In genomic region chr17:34139416-34139815, GRCm38 (mm10) we compare ENCODE assay signal across 8 mouse cellular contexts. TPM values are rescaled to one million over a fixed set of nuclear protein-coding genes. Genes with fewer than 3 reads are reported as not detected.
A peak's percentile ranks its signal among the peaks of the same experiment; 100 is the strongest.
DNase-seq lines count a peak whose midpoint lies in the region; ATAC-seq and TF ChIP-seq lines count a peak whose summit lies in the region.

No protein-coding gene starts in this region.

- intact Hi-C loops in gastrocnemius, postnatal 36 days (cut with DNase I) = no loop called here

- H3K9me3 ChIP-seq in embryonic facial prominence, embryonic 14.5 days (ENCODE audit: control insufficient read depth, low read length) = no peaks in the 10 kb centered on the region
- H3K9me3 ChIP-seq in hindbrain, postnatal 0 days (ENCODE audit: low read length) = no peaks in the 10 kb centered on the region
- no peaks in the 10 kb centered on the region for H3K9me3 ChIP-seq in liver, embryonic 16.5 days (replicated peaks; ENCODE audit: control insufficient read depth, low read length)

- WGBS in embryonic facial prominence, embryonic 14.5 days = under 1% methylated on average over 16 of the region's 16 CpGs
- WGBS in hindbrain, postnatal 0 days = 1% methylated on average over 16 of the region's 16 CpGs
- WGBS in liver, embryonic 16.5 days (ENCODE audit: insufficient replicate concordance) = 12% methylated on average over 16 of the region's 16 CpGs

- H3K27me3 ChIP-seq in embryonic facial prominence, embryonic 14.5 days (replicated peaks; ENCODE audit: control insufficient read depth, insufficient read depth, low read length) = peaks cover 27% of the 10 kb centered on the region
- H3K27me3 ChIP-seq in hindbrain, postnatal 0 days (ENCODE audit: insufficient read depth, low read length) = peaks cover 33% of the 10 kb centered on the region
- H3K27me3 ChIP-seq in liver, embryonic 16.5 days (ENCODE audit: control insufficient read depth, insufficient read depth, low read depth, low read length) = peaks cover 19% of the 10 kb centered on the region

- H3K9ac ChIP-seq in embryonic facial prominence, embryonic 14.5 days (ENCODE audit: low read depth, low read length) = peak overlapping the region; percentile 41; the same call in 1 of the 2 replicates
- H3K9ac ChIP-seq in hindbrain, postnatal 0 days (replicated peaks; ENCODE audit: low read length) = 0 out of 2 replicates have a peak overlapping the region, but pooled peaks have one; percentile 2
- H3K9ac ChIP-seq in liver, embryonic 16.5 days (ENCODE audit: low read depth, low read length) = 0 out of 2 replicates have a peak overlapping the region, but pooled peaks have one; percentile 22

- H3K36me3 ChIP-seq in embryonic facial prominence, embryonic 14.5 days (ENCODE audit: control insufficient read depth, insufficient read depth, low read length) = no peaks in the 10 kb centered on the region
- H3K36me3 ChIP-seq in hindbrain, postnatal 0 days (ENCODE audit: insufficient read depth, low read length) = no peaks in the 10 kb centered on the region
- H3K36me3 ChIP-seq in liver, embryonic 16.5 days (ENCODE audit: control insufficient read depth, insufficient read depth) = no peaks in the 10 kb centered on the region

- peak; percentile 48 for DNase-seq in gastrocnemius, adult 18-20 months (ENCODE audit: low spot score)
- DNase-seq in gastrocnemius, postnatal 36 days = no peak
- DNase-seq in embryonic facial prominence, embryonic 14.5 days (ENCODE audit: low spot score) = peak; percentile 64
- DNase-seq in hindbrain, postnatal 0 days (ENCODE audit: low spot score) = no peak
- peak; percentile 61 for DNase-seq in retina, embryonic 14.5 days (ENCODE audit: low spot score)
- DNase-seq in frontal cortex, postnatal 25 days (ENCODE audit: low spot score in 2 of 2) = no peak
- no peak for DNase-seq in frontal cortex, postnatal 14 days (ENCODE audit: low spot score in 2 of 2)

- peak overlapping the region; percentile 60 for H3K4me2 ChIP-seq in embryonic facial prominence, embryonic 14.5 days (ENCODE audit: low read depth, low read length)
- H3K4me2 ChIP-seq in hindbrain, postnatal 0 days (ENCODE audit: low read depth, low read length) = peak overlapping the region; percentile 49
- peak overlapping the region; percentile 53 for H3K4me2 ChIP-seq in liver, embryonic 16.5 days (ENCODE audit: low read depth, low read length)

- H3K4me1 ChIP-seq in embryonic facial prominence, embryonic 14.5 days (ENCODE audit: control insufficient read depth, insufficient read depth, low read length) = peaks cover 14% of the 10 kb centered on the region
- H3K4me1 ChIP-seq in hindbrain, postnatal 0 days (ENCODE audit: insufficient read depth, low read length) = peaks cover 4% of the 10 kb centered on the region; the same call in 1 of the 2 replicates
- H3K4me1 ChIP-seq in liver, embryonic 16.5 days (ENCODE audit: control insufficient read depth, low read depth, low read length) = peaks cover 7% of the 10 kb centered on the region

- no peak for TF ChIP-seq CTCF in hindbrain, postnatal 0 days (IDR thresholded peaks at IDR 0.05; ENCODE audit: low read depth)

- peak overlapping the region; percentile 36 for H3K4me3 ChIP-seq in embryonic facial prominence, embryonic 14.5 days (ENCODE audit: low read depth, low read length)
- H3K4me3 ChIP-seq in hindbrain, postnatal 0 days (ENCODE audit: low read length) = peak overlapping the region; percentile 10
- peak overlapping the region; percentile 25; the same call in 1 of the 2 replicates for H3K4me3 ChIP-seq in liver, embryonic 16.5 days (ENCODE audit: low read depth, low read length)

- ATAC-seq in embryonic facial prominence, embryonic 14.5 days (ENCODE audit: low read depth) = peak; percentile 24; the same call in 1 of the 2 replicates
- no peak for ATAC-seq in hindbrain, postnatal 0 days
- no peak for ATAC-seq in liver, embryonic 16.5 days (ENCODE audit: low read depth)

- no peak overlapping the region for H3K27ac ChIP-seq in embryonic facial prominence, embryonic 14.5 days (replicated peaks; ENCODE audit: low read depth, low read length)
- H3K27ac ChIP-seq in hindbrain, postnatal 0 days = no peak overlapping the region
- H3K27ac ChIP-seq in liver, embryonic 16.5 days (ENCODE audit: low read length) = no peak overlapping the region

RNA-seq across cellular contexts. Expression of gene H2-DMb2, which starts 3.7 kb away (rescaled TPM):
- under 1 TPM; 0.17 to 0.53 TPM for total RNA-seq in gastrocnemius, adult 18-20 months (2021)
- total RNA-seq in gastrocnemius, postnatal 36 days (2021) = under 1 TPM; 0.35 to 0.48 TPM
- polyA plus RNA-seq in embryonic facial prominence, embryonic 14.5 days (2014; fragmentation: Nextera tagmentation; extraction: Ambion mirVana) = 0.22 and 0.39 TPM in 2 replicates
- total RNA-seq in hindbrain, postnatal 0 days (2014; rRNA removed) = 0.16 TPM in 1 of 2 replicates, not detected in the other
- 0.58 and 0.59 TPM in 2 replicates for polyA plus RNA-seq in hindbrain, postnatal 0 days (2015; fragmentation: Nextera tagmentation; extraction: Ambion mirVana)
- 0.74 and 1.0 TPM in 2 replicates for polyA plus RNA-seq in liver, embryonic 16.5 days (2015; fragmentation: Nextera tagmentation; extraction: Ambion mirVana)

RNA-seq across cellular contexts. Expression of gene H2-DMb1, which starts 13.5 kb away (rescaled TPM):
- under 1 TPM; 0.16 to 0.78 TPM for total RNA-seq in gastrocnemius, adult 18-20 months (2021)
- 1 to 10 TPM in 1 of 2 experiments, under 1 TPM in 1; 0.71 to 1.2 TPM for total RNA-seq in gastrocnemius, postnatal 36 days (2021)
- polyA plus RNA-seq in embryonic facial prominence, embryonic 14.5 days (2014; fragmentation: Nextera tagmentation; extraction: Ambion mirVana) = 2.8 and 4.3 TPM in 2 replicates
- total RNA-seq in hindbrain, postnatal 0 days (2014; rRNA removed) = 1.8 and 3.0 TPM in 2 replicates
- 1.4 and 1.8 TPM in 2 replicates for polyA plus RNA-seq in hindbrain, postnatal 0 days (2015; fragmentation: Nextera tagmentation; extraction: Ambion mirVana)
- 1.3 and 1.5 TPM in 2 replicates for polyA plus RNA-seq in liver, embryonic 16.5 days (2015; fragmentation: Nextera tagmentation; extraction: Ambion mirVana)

RNA-seq across cellular contexts. Expression of gene Brd2, which starts 17.0 kb away (rescaled TPM):
- total RNA-seq in gastrocnemius, adult 18-20 months (2021) = 10 to 100 TPM; 71.6 to 77.3 TPM
- total RNA-seq in gastrocnemius, postnatal 36 days (2021) = 10 to 100 TPM; 63.2 to 74.1 TPM
- 103 and 105 TPM in 2 replicates for polyA plus RNA-seq in embryonic facial prominence, embryonic 14.5 days (2014; fragmentation: Nextera tagmentation; extraction: Ambion mirVana)
- total RNA-seq in hindbrain, postnatal 0 days (2014; rRNA removed) = 180 and 195 TPM in 2 replicates
- polyA plus RNA-seq in hindbrain, postnatal 0 days (2015; fragmentation: Nextera tagmentation; extraction: Ambion mirVana) = 101 and 108 TPM in 2 replicates
- polyA plus RNA-seq in liver, embryonic 16.5 days (2015; fragmentation: Nextera tagmentation; extraction: Ambion mirVana) = 32.0 and 35.8 TPM in 2 replicates

RNA-seq across cellular contexts. Expression of gene H2-DMa, which starts 20.1 kb away (rescaled TPM):
- total RNA-seq in gastrocnemius, adult 18-20 months (2021) = 1 to 10 TPM; 2.6 to 3.2 TPM
- 1 to 10 TPM; 3.6 to 4.9 TPM for total RNA-seq in gastrocnemius, postnatal 36 days (2021)
- polyA plus RNA-seq in embryonic facial prominence, embryonic 14.5 days (2014; fragmentation: Nextera tagmentation; extraction: Ambion mirVana) = 13.6 and 14.9 TPM in 2 replicates
- total RNA-seq in hindbrain, postnatal 0 days (2014; rRNA removed) = 30.9 and 31.3 TPM in 2 replicates
- polyA plus RNA-seq in hindbrain, postnatal 0 days (2015; fragmentation: Nextera tagmentation; extraction: Ambion mirVana) = 23.5 and 24.1 TPM in 2 replicates
- polyA plus RNA-seq in liver, embryonic 16.5 days (2015; fragmentation: Nextera tagmentation; extraction: Ambion mirVana) = 5.3 and 5.5 TPM in 2 replicates

RNA-seq across cellular contexts. Expression of gene H2-Oa, which starts 47.3 kb away (rescaled TPM):
- not detected for total RNA-seq in gastrocnemius, adult 18-20 months (2021)
- not detected for total RNA-seq in gastrocnemius, postnatal 36 days (2021)
- 0.36 and 0.76 TPM in 2 replicates for polyA plus RNA-seq in embryonic facial prominence, embryonic 14.5 days (2014; fragmentation: Nextera tagmentation; extraction: Ambion mirVana)
- total RNA-seq in hindbrain, postnatal 0 days (2014; rRNA removed) = not detected in 2 replicates
- 0.23 and 0.31 TPM in 2 replicates for polyA plus RNA-seq in hindbrain, postnatal 0 days (2015; fragmentation: Nextera tagmentation; extraction: Ambion mirVana)
- 0.43 and 0.57 TPM in 2 replicates for polyA plus RNA-seq in liver, embryonic 16.5 days (2015; fragmentation: Nextera tagmentation; extraction: Ambion mirVana)

Comparison
In these comparisons a context has a peak if more than half of its experiments do, and no peak if none do; other contexts are left out.
1. DNase-seq: peak in gastrocnemius, adult 18-20 months (single experiment), embryonic facial prominence, embryonic 14.5 days (single experiment) and retina, embryonic 14.5 days (single experiment); none in gastrocnemius, postnatal 36 days (0 of 2), hindbrain, postnatal 0 days (single experiment), frontal cortex, postnatal 25 days (0 of 2) and frontal cortex, postnatal 14 days (0 of 2).
2. Peak in every context shown above with its lines, with median percentiles within 50 percentile points of each other: H3K4me2 ChIP-seq, H3K4me3 ChIP-seq and H3K9ac ChIP-seq.